Mouse (Mus musculus) G1E-ER4 (cell line): Measurements from ENCODE around the gene Mafk. TPM values are rescaled to one million over a fixed set of nuclear protein-coding genes. Genes with fewer than 3 reads are reported as not detected.
A peak's percentile ranks its signal among the peaks of the same experiment; 100 is the strongest.

Source experiments
- GATA1 ChIP-seq: IDR thresholded peaks from one replicate; pipeline ENCODE4 v1.8.0; 2012; ENCODE audit warnings: low read length, inconsistent platforms
- polyA plus RNA-seq: library from polyadenylated mRNA; stranded (reverse); fragments of >175 nt; gene quantifications from 2 replicates; pipeline ENCODE4 v1.2.3, GENCODE M21; 2012

Gene Mafk
- polyA plus RNA-seq, 1 experiment = 49.2 TPM

GRCm38 (mm10) chr5:139792966-139793337, 1.6 kb downstream of the Mafk start:
- TF ChIP-seq GATA1 = no peak

GRCm38 (mm10) chr5:139793338-139794089, 2.2 kb downstream of the Mafk start:
- TF ChIP-seq GATA1 = no peak

DNA sequence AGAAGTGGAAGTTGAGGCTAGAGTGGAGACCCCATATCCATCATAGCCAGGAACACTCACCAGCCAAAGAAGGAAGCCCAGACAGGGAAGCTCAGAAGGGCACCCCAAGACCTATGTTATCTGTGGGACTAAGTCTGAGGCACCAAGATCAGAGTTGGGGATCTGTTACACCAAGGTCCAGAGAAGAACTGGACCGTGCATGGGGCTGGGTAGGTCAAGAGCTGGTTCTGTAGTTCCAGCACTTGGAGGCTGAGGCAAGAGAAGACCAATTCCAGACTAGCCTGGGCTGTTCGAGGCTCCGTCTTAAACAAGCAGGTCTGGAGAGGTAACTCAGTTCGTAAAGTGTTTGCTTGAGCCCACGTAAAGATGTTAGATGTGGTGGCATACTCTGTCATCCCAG, 2.8 kb downstream of the Mafk start:
- TF ChIP-seq GATA1 = no peak

DNA sequence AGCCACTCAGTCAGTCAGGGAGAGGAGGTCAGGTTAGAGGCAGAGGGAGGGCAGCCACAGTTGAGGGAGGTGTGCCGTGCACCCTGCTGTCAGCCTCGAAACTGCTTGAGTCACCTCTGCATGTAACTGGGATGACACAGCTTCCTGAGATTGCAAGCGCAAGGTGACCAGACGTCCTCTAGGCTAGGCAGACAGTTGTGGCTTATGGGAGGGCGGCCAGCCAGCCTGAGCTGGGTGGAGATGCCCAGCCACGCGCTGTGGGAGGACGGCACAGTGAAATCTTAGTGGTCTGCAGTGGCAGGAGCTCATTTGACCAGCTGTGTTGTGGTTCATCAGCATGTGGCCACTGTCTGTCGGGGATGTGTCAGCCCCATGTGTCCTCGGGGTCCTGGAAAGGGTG, 3.6 kb downstream of the Mafk start:
- no peak for TF ChIP-seq GATA1

DNA sequence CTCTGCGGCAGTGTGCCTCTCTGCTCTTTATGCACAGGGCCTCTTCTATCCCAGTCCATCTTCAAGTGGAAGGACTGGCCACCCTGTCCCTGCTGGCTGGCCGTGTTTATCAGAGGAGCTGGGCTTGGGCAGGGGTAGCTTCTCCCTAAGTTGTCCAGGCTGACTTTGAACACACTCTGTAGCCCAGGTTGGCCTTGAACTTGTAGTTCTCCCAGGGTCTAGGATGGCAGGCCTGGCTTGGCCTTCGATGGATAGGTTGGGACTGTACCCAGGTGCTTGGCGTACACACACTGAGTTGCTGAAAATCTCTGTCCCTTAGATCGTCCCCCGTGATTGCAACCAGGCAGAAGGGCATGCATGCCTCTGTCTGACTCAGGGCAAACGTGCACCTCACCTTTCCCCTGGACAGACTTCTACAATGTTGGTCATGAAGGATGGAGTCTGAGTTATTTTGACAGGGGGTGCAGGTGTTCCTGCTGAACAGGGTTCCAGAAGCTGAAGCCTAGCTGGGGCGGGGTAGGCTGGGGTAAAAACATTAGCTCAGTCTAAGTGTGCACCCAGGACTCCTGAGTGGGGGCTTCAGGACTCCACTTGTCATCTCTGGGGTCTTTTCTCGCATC, 4.8 kb downstream of the Mafk start:
- no peak for TF ChIP-seq GATA1

DNA sequence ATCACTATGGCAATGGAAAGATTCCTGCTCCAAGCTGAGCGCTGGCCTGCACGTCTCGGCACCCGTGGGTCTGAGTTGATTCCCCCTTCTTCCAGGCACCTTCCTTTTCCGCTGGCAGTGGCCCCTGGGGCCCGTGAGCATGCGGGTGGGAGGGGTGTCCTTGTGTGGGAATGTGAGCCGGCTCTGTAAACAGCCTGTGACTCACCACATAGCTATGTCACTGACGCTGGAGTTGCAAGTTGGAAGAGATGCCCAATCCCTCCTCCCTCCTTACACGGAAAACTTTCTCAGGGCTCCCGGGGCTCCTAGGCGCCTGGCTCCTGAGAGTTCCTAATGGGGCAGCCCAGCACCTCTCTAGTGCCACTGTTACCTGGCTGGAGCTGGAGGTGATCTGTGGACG, 5.6 kb downstream of the Mafk start:
- no peak for TF ChIP-seq GATA1

- TF ChIP-seq GATA1 = no peak
Measured at GRCm38 (mm10) chr5:139797473-139798167, 6.3 kb downstream of the Mafk start.

DNA sequence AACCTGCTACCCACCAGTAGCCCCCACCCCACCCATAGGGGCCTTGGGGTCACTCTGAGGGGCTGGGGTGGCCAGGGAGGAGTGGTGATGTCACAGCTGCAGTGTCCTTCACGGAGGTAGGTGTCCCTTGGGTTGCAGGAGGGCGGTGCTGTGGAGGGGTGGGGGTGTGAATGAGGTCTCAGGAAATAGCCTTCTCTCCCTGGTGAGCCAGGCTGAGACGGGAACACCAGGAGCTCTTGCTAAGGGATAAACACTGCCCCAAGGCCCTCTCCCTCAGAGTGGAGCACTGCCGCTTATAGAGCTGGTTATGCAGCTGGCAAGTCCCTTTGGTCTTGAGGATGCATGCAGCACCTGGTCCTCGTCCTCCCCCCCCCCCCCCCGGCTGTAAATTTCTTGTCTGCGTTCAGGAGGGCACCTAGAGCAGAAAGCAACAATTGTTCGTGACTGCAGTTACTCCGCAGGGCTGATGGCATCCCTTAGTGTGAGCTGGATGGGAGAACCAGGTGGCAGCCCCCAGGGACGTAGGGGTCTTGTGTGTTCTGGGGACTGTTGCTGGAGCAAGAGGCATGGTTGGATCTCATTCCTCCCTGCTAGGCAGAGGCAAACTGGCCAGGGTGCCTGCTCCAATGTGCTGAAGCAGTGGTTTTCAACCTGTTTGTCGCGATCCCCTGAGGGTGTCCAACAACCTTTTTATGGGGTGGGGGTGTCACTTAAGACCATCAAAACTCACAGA, 7.0 kb downstream of the Mafk start:
- TF ChIP-seq GATA1 = no peak

GRCm38 (mm10) chr5:139799041-139799440, 7.7 kb downstream of the Mafk start:
- no peak for TF ChIP-seq GATA1

DNA sequence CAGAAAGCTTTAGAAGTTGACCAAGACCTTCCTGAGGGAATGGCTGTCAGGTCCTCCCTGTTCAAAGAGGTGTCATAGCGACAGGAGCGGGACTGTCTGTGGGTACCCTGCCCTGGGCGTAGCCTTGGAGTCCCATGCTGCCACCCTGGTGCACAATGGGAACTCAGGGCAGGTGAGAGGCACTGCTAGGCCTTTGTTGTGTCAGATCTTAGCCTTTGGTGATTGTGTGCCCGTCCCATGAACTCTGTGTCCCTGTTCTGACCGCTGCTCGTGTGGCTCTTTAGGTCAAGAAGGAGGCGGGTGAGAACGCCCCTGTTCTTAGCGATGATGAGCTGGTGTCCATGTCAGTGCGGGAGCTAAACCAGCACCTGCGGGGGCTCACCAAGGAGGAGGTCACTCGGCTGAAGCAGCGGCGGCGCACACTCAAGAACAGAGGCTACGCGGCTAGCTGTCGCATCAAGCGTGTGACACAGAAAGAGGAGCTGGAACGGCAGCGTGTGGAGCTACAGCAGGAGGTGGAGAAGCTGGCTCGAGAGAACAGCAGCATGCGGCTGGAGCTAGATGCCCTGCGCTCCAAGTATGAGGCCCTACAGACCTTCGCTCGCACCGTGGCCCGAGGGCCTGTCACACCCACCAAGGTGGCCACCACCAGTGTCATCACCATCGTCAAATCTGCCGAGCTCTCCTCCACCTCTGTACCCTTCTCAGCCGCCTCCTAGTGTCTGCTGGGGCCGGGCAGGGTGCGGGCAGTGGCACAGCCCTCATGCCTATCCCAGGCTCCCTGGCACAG, 8.7 kb downstream of the Mafk start:
- no peak for TF ChIP-seq GATA1

GRCm38 (mm10) chr5:139801231-139801630, 9.9 kb downstream of the Mafk start:
- TF ChIP-seq GATA1 = no peak

DNA sequence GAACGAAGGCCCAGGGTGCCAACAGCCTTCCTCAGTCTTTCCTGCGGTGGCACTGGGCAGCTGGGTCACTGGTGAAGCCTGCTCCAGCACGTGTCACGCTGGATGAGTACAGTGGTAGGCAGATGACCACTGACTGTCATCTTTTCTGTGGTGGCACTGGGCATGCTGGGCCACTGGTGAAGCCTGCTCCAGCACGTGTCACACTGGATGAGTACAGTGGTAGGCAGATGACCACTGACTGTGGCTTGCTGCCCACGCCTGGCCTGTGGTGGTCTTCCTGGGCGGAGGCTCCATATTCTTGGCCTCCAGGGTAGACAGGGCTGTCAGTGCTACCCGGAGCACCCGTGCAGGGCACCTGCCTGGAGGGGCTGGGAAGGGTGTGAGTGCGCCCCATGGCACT, 10.6 kb downstream of the Mafk start:
- TF ChIP-seq GATA1 = no peak

DNA sequence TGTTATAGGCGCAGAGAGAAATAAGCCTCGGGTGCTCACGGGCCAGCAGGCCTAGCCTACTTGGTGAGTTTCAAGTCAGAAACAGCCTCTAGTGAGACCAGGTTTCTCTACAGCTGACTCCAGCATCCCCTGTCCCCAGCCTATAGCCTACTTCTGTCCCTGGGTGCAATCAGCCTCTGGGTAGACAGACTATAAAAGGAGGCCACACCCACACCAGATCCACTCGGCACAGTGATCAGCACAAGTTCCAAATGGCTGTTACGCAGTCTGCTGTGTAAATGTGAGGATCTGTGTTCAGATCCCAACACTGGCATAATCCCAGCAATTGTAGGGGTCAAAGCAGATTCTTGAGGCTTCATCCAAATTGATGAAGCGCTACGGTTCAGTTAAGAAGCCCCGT, 11.9 kb downstream of the Mafk start:
- TF ChIP-seq GATA1 = no peak

GRCm38 (mm10) chr5:139803601-139804102, 12.3 kb downstream of the Mafk start:
- TF ChIP-seq GATA1 = no peak

GRCm38 (mm10) chr5:139804107-139804551, 12.8 kb downstream of the Mafk start:
- TF ChIP-seq GATA1 = peak; percentile 97
